Mouse (Mus musculus) Patski (cell line): ENCODE data around the gene Anks1. TPM values are rescaled to one million over a fixed set of nuclear protein-coding genes. Genes with fewer than 3 reads are reported as not detected.

Source experiments
- ATAC-seq: fragments of 100-300 bp; one replicate; pipeline ENCODE4 v1.8.0; 2021
- CTCF ChIA-PET: fragments of 350-600 bp; sonication (Branson Sonifier 250); formaldehyde crosslinking; loops from one replicate; lab custom pipeline; 2022; ENCODE audit warnings: inconsistent platforms; lab: Charles Lee
- POLR2A ChIA-PET: fragments of 350-600 bp; sonication (Branson Sonifier 250); formaldehyde crosslinking; loops from one replicate; lab custom pipeline; 2022; ENCODE audit warnings: antibody characterized with exemption, inconsistent platforms; lab: Charles Lee
- DNase-seq: peaks from one replicate; pipeline ENCODE4 v3.0.0-alpha.2; 2011; ENCODE audit warnings: low read depth, low spot score
- H3K27me3 ChIP-seq: fragments of 371-371 bp; one replicate; pipeline ENCODE4 v1.5.1; 2021
- CTCF ChIP-seq: fragments of 100-300 bp; IDR thresholded peaks from one replicate; pipeline ENCODE4 v1.5.1; 2021
- in situ Hi-C: fragments of 300-500 bp; cut with MboI; formaldehyde crosslinking; loops from 3 replicates; pipeline ENCODE4 v1.11.1; 2018; ENCODE audit warnings: low pct_unique_long_range_greater_than_20kb, mixed read lengths
- polyA plus RNA-seq: library from polyadenylated mRNA; unstranded; gene quantifications from one replicate; pipeline ENCODE4 v1.2.3, GENCODE M21; 2021

Anks1 gene
- 15.3 TPM for polyA plus RNA-seq

DNA sequence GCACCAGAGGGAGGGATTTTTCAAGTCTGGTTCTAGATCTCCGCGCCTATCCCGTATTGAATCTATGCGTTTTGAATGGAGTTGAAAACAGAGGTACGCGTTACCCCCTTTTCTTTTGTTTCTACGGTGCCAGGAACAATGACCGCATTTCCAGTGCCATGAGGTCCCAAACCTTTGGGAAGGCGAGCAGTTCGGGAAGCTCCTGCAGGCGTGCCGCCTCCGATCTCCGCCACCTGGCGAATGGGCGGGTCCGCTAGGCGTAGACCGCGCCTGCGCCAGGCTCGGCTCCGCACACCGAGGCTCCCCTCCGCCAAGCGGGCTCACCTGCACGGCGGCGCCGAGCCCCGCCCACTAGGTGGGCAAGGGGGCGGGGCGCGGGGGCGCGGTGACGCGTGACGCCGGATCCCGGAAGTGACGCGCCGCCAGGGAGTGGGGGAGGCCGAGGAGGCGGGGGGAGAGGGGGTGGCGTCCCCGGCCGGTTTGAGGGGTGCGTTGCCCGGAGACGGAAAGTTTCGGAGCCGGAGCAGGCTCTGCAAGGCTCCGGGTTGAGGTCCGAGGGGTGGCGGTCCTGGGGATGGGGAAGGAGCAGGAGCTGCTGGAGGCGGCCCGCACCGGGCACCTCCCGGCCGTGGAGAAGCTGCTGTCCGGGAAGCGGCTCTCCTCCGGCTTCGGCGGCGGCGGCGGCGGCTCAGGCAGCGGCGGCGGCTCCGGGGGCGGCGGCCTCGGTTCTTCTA is at the start of gene Anks1:
Gene Anks1, plus strand, starts transcription at position 419 of the 734 bp plus-strand sequence.
- ChIA-PET CTCF (no interaction called here), POLR2A (interaction anchor here (0.6 to 1.0 kb wide), 2 partner anchors 79 to 84 kb away, joined by 8 to 11 read pairs; no protein-coding TSS in a partner anchor)
- ATAC-seq (peak; percentile 37), DNase-seq (no peak)
- in situ Hi-C loops = loop anchor here (5.0 kb wide), 2 partner anchors 78 to 163 kb away; no protein-coding TSS in a partner anchor
- peak; percentile 78 for TF ChIP-seq CTCF
- no peaks in the 10 kb centered on the region for H3K27me3 ChIP-seq

- ATAC-seq = no peak
- DNase-seq = no peak
- in situ Hi-C loops = no loop called here
- no peaks in the 10 kb centered on the region for H3K27me3 ChIP-seq
- ChIA-PET POLR2A (no interaction called here), CTCF (no interaction called here)
- no peak for TF ChIP-seq CTCF
Measured at GRCm38 (mm10) chr17:27865461-27865860, 43.6 kb upstream of the Anks1 start.

DNA sequence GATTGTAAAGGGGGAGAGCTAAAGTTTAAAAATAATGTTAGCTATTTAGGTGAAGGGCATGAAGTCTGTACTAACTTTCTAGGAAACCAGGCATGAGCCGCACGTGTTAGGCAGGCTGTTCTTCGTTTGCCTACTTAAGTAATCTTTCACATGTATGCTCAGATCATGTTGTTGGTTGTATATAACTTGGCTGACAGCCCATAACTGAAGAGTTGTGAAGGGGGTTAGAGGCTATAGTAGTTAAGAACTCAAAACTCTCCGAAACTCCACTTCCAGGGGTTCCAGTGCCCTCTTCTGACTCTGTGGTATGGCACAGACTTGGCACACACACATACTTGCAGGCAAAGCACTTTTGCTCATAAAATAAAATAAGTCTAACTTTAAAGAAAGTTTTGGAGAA is 42.4 kb upstream of the Anks1 start:
- POLR2A ChIA-PET = no interaction called here
- no peaks in the 10 kb centered on the region for H3K27me3 ChIP-seq
- no peak for TF ChIP-seq CTCF
- CTCF ChIA-PET = no interaction called here
- no peak for DNase-seq
- no peak for ATAC-seq
- in situ Hi-C loops = no loop called here

GRCm38 (mm10) chr17:27871851-27872250 is 37.3 kb upstream of the Anks1 start:
- H3K27me3 ChIP-seq = no peaks in the 10 kb centered on the region
- POLR2A ChIA-PET = no interaction called here
- DNase-seq (no peak), ATAC-seq (no peak)
- CTCF ChIA-PET = no interaction called here
- no peak for TF ChIP-seq CTCF
- in situ Hi-C loops = no loop called here

DNA sequence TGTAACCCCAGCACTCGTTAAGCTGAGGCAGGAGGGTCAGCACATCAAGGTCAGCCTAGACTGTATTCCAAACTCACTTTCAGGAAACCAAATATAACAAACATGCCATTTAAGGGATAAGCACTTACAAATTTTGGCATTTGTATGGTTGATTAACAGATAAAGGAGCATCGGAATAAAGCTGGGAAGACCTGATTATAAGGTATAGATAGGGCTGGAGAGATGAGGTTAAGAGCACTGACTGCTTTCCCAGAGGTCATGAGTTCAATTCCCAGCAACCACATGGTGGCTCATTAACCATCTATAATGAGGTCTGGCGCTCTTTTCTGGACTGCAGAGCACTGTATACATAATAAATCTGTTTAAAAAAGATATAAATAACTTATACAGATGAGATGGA is 35.5 kb upstream of the Anks1 start:
- in situ Hi-C loops = no loop called here
- H3K27me3 ChIP-seq = no peaks in the 10 kb centered on the region
- ChIA-PET POLR2A (no interaction called here), CTCF (no interaction called here)
- ATAC-seq (no peak), DNase-seq (no peak)
- TF ChIP-seq CTCF = no peak

- POLR2A ChIA-PET = no interaction called here
- TF ChIP-seq CTCF = no peak
- in situ Hi-C loops = no loop called here
- CTCF ChIA-PET = no interaction called here
- no peaks in the 10 kb centered on the region for H3K27me3 ChIP-seq
- no peak for DNase-seq
- no peak for ATAC-seq
Measured at GRCm38 (mm10) chr17:27874510-27874909, 34.6 kb upstream of the Anks1 start.

DNA sequence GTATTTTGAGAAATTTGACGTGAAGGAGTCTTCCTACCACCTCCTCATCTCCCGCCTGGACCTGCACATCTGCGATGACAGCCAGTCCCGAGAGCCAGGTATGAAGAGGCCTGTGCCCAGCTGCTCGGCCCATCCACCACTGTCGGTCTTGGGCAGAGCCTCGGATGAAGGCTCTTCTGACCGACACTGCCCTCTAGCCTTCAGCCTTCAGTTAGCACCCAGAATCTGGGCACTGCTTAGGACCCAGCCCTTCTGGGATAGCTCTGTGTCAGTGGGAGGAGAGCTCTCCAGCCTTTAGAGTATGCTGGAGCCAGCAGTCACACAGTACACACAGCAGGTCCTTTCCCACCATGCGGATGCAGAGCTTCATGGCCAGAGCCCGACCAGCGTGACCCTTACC is 27.6 kb upstream of the Anks1 start:
- in situ Hi-C loops = no loop called here
- CTCF ChIA-PET = interaction anchor here (0.7 kb wide), 1 partner anchor 24 kb away, joined by 3 read pairs; no protein-coding TSS in a partner anchor
- ATAC-seq (no peak), DNase-seq (no peak)
- TF ChIP-seq CTCF = no peak
- H3K27me3 ChIP-seq = no peaks in the 10 kb centered on the region
- POLR2A ChIA-PET = no interaction called here

GRCm38 (mm10) chr17:27883129-27883528 is 26.0 kb upstream of the Anks1 start:
- POLR2A ChIA-PET = no interaction called here
- no peak for TF ChIP-seq CTCF
- H3K27me3 ChIP-seq = no peaks in the 10 kb centered on the region
- ATAC-seq = no peak
- in situ Hi-C loops = no loop called here
- CTCF ChIA-PET = no interaction called here
- DNase-seq = no peak

- no peaks in the 10 kb centered on the region for H3K27me3 ChIP-seq
- no peak for TF ChIP-seq CTCF
- CTCF ChIA-PET = no interaction called here
- DNase-seq = no peak
- POLR2A ChIA-PET = no interaction called here
- ATAC-seq = no peak
- in situ Hi-C loops = no loop called here
Measured at GRCm38 (mm10) chr17:27883994-27884393, 25.1 kb upstream of the Anks1 start.

- no peak for DNase-seq
- in situ Hi-C loops = no loop called here
- ATAC-seq = no peak
- no peaks in the 10 kb centered on the region for H3K27me3 ChIP-seq
- no peak for TF ChIP-seq CTCF
- ChIA-PET CTCF (interaction anchor here (1.3 kb wide), 1 partner anchor 8 kb away, joined by 3 read pairs; no protein-coding TSS in a partner anchor), POLR2A (no interaction called here)
Measured at GRCm38 (mm10) chr17:27886499-27887210, 22.5 kb upstream of the Anks1 start.
